Mouse (Mus musculus) cerebellum, adult 2 months (tissue): Measurements from ENCODE around the gene Ly6g6f.

Experiments used
- CTCF ChIP-seq: fragments of 200-500 bp; IDR thresholded peaks from 2 replicates; pipeline ENCODE4 v1.5.1; 2011; ENCODE audit warnings: low read depth, mild to moderate bottlenecking, control low read depth, low read length, moderate library complexity, borderline replicate concordance; ENCODE audit not compliant: insufficient read depth
- POLR2A ChIP-seq: fragments of 200-500 bp; IDR thresholded peaks from 2 replicates; pipeline ENCODE4 v1.6.1; 2011; ENCODE audit warnings: low read length, control low read depth, borderline replicate concordance; ENCODE audit not compliant: insufficient read depth

DNA sequence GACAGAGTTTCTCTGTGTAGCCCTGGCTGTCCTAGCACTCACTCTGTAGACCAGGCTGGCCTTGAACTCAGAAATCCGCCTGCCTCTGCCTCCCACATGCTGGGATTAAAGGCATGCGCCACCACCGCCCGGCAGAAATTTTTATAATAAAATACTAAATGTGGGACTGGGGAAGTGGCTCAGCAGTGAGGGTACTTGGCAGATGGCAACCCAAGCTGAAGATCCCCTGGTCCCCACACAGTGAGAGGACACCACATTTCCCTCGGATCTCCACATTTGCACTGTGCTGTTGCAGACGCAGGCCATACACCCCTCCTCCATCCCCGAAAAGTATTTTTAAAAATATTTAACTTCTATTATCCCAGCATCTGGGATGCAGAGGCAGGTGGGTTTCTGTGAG, 48.1 kb upstream of the Ly6g6f start:
- TF ChIP-seq CTCF (no peak), POLR2A (no peak)
